Mouse (Mus musculus) brain, embryonic 14.5 days (tissue): Measurements from ENCODE around the gene Lrrk1. TPM values are rescaled to one million over a fixed set of nuclear protein-coding genes. Genes with fewer than 3 reads are reported as not detected.

Experiments used
- DNase-seq: peaks from one replicate; pipeline ENCODE4 v3.0.0-alpha.2; 2011; ENCODE audit warnings: low read depth
- CTCF ChIP-seq: fragments of 200-500 bp; IDR thresholded peaks from 2 replicates; pipeline ENCODE4 v1.5.1; 2012; ENCODE audit warnings: inconsistent platforms, mild to moderate bottlenecking, moderate library complexity, borderline replicate concordance; ENCODE audit not compliant: insufficient read depth, insufficient read length; ENCODE audit errors: extremely low read depth
- POLR2A ChIP-seq: fragments of 200-500 bp; IDR thresholded peaks from 2 replicates; pipeline ENCODE4 v1.6.1; 2012; ENCODE audit warnings: mild to moderate bottlenecking, inconsistent platforms, borderline replicate concordance; ENCODE audit not compliant: poor library complexity, insufficient read depth, insufficient read length, severe bottlenecking; ENCODE audit errors: extremely low read depth
- polyA plus RNA-seq: library from polyadenylated mRNA; depleted of rRNA; stranded (reverse); fragments of >200 nt; gene quantifications from 2 replicates; pipeline ENCODE4 v1.2.3, GENCODE M21; 2012

The Lrrk1 gene
- polyA plus RNA-seq, 1 experiment = 5.5 TPM

DNA sequence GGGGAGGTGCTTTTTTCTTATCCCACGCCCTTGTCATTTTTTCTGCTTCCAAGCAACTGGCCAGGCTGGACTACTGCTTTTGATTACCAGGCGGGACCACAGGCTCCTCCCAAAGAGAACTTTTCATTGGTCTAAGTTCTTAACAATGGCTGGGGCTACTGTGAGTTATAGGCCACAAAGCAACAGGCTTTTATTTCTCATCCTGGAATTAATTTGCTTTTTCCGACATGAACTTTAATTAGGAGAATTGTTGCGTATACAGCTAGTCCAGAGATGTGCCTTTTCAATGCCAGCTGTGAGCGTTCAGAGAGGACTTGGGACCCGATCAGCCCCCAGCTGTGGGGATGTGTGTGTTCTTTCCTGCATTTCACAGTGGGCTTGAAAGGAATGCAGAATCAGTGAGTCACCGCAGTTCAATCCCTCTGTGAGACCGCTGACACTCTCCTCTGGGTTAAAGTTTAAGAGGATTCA, 165.5 kb downstream of the Lrrk1 start:
- TF ChIP-seq POLR2A (no peak), CTCF (no peak)

GRCm38 (mm10) chr7:66219794-66220227, 168.3 kb downstream of the Lrrk1 start:
- TF ChIP-seq CTCF (no peak), POLR2A (no peak)
- DNase-seq = no peak

More for the DNA sequence above, 165.5 kb downstream of the Lrrk1 start:
- peak; percentile 23 for DNase-seq

DNA sequence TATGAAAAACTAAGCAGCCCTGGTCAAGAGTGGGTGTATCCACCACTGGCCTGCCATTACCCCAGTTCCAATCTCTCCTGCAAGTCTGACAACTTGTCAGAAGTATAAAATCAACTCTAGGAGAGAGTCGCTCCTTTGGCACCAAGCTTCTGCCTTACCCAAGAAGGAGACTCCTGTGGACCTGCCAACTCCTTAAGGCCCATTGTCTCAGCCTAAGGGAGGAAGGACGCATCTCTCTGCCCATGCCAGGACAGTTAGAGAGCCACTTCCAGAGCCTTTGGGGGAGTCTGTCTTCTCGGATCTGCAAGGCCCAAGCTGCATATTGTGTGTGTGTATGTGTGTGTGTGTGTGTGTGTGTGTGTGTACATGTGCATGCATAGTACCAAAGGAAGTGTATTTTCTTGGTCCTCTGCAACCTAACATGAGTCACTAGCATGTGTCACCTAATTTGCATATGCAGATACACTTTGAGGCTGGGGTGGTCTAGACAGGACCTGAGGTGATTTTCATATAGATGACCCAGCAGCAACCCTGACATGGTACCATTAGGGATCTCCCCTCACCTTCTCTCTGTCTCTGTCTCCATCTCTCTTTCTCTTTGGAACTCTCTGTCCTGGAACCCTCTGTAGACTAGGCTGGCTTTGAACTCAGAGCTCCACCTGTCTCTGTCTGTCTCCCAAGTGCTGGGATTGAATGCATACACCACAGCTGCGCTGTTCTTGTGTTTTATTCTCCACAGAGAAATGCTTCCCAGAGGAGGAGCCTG, 168.9 kb downstream of the Lrrk1 start:
- no peak for TF ChIP-seq CTCF
- DNase-seq = no peak

DNA sequence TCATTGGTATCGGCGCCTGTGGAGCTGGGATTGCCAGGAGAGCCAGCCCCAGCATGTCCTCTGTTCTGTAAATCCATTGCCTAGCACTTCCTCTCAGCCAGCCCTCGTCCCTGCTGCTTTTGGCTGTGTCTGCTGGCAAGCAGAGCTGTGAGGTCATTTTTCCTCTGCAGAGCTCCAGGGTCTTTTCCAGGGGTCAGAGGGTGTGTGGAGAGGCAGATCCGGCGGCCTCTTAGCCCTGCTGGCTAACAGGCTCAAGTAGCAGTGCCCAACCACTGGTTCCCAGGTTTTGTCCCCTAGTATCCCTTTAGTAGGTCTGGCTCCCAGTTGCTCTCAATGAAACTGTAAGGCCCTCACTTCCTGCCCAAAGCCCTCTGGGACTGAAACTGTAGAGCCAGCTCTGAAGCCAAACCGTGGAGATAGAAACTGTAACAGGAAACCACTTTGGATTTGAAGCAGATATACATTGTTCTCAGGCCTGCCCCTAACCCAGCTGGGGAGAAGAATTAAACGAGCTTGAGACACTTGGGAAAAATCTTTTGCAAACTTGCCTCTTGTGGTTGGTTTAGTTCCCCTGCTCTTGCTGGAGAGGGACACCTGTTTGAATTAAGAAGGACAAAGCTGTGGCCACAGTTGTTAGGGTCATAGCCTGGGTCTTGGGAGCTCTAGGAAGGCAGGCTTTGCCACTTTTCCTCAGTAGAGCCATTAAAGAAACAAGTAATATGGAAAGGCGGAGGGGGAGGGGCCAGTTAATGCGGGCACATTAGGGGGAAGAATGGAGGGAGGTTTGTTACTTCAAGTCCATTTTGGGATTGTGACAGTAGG, 169.7 kb downstream of the Lrrk1 start:
- DNase-seq = peak; percentile 61
- no peak for TF ChIP-seq POLR2A
- no peak for TF ChIP-seq CTCF

GRCm38 (mm10) chr7:66217531-66218094, 170.5 kb downstream of the Lrrk1 start:
- TF ChIP-seq CTCF (no peak), POLR2A (no peak)
- DNase-seq = peak; percentile 56

DNA sequence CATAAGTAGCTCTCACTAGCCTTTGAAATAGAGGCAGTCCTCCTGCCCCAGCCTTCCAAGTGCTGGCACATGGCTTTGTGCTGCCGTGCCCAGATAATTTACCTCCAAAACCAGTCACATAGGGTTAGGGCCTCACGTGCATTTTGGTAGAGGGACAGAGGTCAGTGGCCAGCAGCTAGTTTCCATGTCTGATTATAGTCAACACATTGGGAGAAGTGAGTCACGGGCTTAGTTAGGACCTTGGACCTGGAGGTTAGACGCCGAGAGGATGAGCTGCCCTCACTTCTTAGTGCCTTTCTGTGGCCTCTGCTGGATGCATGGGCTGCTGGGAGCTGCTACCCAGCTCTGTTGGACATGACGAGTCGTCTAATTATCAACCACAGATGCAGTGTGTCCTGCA, 171.1 kb downstream of the Lrrk1 start:
- DNase-seq = no peak
- no peak for TF ChIP-seq CTCF
- TF ChIP-seq POLR2A = no peak

DNA sequence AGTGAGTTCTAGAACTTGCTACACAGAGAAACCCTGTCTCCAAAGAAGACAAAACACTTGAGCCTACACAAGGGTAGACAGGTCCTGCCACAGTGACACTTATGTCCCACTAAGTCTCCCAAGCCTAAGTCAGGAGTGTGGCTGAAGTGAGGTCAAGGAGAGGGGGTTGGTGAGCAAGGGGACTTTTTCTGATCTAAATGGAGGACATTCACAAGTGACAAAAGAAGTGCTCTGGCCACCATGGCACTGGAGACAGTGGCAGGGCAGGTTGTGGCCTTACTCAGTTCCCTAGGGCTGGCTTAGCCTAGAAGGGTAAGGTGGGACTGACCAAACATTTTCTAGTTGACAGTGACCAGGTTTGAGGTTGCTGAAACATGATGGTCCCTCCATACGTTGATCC, 172.2 kb downstream of the Lrrk1 start:
- no peak for DNase-seq
- no peak for TF ChIP-seq CTCF
- TF ChIP-seq POLR2A = no peak

- TF ChIP-seq CTCF (no peak), POLR2A (no peak)
- DNase-seq = no peak
Measured at GRCm38 (mm10) chr7:66214477-66214876, 173.7 kb downstream of the Lrrk1 start.

DNA sequence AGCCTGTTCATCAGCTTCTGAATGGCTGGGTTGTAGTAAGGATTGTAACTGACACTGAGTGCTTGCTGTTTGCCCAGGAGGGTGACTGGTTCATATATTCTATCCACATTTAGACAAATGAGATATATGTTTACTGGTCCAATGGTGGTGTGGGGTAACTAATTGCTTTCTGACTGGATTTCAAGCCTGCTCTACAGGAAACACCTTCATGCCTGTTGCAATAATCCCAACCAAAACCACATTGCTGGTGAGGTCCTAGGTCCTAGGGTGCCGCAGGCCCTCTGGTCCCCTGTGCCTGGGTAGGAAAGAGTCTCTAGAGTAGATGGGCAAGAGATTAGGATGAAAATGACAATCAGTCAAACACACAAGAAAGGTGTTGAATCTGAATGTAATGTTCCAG, 175.3 kb downstream of the Lrrk1 start:
- TF ChIP-seq POLR2A (no peak), CTCF (no peak)
- no peak for DNase-seq

DNA sequence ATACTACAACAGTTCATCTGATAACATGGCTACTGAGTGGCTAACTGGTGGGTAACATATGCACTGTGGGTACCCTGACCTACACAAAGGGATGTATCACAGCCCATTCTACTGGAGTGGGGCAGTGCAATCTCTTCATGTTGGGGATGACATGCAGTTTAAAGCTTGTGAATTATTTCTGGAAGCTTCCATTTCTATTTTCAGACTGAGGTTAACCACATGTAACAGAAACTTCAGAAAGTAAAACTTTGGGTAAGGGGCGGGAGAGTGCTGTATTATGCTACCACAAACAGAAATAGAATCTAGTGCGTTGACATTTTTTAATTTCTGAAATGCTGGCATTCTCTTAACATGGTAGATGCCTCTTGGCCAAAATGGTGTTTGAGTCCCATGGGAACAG, 178.2 kb downstream of the Lrrk1 start:
- DNase-seq = no peak
- TF ChIP-seq POLR2A (no peak), CTCF (no peak)

DNA sequence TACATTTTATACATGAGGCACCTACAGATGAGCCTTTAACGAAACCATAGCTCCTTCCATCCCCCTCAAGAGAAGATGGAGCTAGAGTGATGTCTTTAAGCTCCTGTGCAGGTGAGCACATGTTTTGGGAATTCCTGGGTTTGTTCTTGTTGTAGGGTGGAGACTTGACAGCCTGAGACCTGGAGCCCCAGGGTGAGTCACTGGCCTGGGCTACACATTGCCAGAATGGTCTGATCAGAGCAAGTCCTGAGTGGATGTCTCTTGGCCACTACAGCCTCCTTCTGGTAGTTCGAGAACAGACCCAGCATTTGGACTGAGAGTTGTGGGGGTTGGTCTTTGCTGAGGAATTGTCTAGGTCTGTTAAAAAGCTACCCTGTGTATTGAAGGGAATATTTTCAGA, 186.5 kb downstream of the Lrrk1 start:
- DNase-seq = no peak
- TF ChIP-seq POLR2A (no peak), CTCF (no peak)

DNA sequence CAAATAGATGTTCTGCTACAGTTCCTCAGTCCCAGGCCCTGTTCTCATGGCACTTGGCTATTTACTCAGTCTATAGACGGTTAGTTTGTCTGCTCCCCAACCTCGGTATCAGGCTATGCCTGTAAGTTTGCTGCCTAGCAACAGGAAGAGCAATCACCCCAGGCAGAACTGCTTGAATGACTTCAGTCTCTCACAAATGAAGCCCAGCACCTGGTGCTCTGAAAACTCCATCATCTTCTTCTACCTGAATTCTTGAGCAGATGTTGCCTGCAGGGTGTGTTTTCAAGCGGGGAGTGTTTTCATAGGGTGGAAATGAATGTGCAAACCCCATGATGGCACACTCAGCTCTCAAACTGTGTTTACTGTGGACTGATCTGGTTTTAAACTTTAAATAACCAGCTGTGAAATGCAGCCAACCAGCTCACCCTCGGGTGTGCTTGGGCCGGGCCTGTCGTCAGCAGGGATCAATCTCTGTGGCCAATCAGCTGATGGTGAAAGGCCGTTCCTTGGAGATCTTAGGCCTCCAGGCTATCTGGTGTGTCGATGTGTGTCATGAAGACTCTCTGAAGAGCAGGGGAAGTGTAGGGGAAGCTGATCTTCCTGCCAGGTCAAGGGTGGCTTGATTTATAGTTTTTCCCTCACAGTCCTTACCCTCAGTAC, 187.2 kb downstream of the Lrrk1 start:
- DNase-seq = peak; percentile 49
- no peak for TF ChIP-seq POLR2A

DNA sequence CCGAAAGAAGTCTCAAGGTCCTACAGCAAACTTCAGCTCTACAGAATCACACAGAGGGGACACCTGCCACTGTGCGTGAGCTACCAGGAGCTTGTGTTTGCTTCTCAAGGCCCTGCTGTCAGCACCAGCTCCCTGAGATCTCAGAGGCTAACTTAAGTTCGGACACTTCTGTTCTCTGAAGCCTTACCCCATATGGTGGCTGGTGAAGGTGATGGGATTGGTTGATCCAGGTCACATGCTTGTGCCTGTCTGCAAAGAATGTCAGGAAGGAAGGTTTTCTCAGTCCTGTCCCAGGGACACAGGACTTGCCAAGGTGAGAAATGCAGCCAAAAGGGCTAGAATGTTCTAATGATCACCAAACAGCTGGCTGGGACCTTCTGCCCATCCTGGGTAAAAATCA, 187.8 kb downstream of the Lrrk1 start:
- TF ChIP-seq POLR2A (no peak), CTCF (no peak)
- no peak for DNase-seq
